Mouse (Mus musculus): ENCODE data around the gene Taf15.

Gene Taf15

DNA sequence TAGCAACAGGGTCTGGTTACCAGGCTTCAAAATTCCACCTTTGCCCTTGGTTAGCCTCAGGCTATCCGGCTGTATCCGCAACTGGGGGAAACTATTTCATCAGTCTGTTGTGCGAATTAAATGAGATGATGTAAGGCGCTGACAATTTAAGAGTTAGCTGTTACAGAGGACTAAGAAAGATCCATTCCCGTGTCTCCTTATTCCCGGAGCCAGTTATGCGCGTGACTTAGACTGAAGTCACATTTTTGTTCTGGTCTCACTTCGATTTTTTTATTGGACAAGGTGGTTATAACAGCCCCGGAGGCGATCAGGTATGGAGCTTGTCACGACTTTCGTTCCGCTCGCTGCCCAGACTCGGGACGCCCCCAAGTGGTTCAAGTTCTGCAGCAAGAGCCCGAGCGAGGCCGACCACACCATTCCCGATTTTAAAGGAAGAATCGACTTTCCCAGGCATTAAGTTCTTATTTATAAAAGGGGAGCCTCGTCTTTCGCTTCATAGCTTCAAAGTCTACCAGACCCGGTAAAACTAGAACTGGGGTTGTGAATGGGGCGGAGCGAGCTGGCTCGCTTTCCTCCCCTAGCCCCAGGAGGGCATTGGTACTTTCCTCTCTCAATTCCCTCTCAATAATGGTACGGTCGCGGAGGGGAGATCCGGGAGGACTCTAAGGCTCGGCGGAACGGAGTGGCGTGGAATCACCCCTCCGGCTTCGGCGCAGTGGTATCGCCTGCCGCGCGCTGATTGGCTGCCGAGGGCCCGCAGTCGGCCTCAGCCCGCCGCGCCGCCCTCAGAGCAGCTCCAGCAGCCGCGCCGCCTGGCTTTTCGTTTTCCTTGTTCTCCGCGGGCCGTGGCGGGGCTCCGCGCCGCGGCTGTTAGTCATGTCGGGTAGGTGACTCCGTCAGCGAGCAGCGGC lies at the start of gene Taf15:
TSS of gene Taf15 (plus strand) at position 763 of the 911 bp plus-strand sequence.
- peak; percentile 99 for DNase-seq (ENCODE audit: inconsistent ontology term)

DNA sequence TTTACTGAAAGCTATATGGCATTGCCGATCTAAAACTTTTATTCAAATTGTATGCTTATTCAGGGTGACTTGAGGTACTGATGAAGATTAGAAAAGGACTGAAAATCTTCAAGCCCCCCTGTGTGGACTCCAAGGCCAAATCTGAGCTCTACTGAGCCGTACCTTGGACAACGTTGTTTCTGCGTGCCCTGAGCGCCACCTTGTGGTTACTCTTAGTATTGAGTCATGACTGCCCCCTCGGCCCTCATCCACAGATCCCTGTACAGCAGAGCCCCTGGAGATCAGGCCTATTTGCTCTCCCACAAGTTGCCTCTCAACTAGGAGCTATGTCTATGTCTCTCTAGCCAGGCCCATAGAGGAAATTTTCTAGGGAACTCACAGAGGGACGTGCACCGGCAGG lies 48.2 kb upstream of the Taf15 start:
- DNase-seq (ENCODE audit: inconsistent ontology term), result peak; percentile 55

DNA sequence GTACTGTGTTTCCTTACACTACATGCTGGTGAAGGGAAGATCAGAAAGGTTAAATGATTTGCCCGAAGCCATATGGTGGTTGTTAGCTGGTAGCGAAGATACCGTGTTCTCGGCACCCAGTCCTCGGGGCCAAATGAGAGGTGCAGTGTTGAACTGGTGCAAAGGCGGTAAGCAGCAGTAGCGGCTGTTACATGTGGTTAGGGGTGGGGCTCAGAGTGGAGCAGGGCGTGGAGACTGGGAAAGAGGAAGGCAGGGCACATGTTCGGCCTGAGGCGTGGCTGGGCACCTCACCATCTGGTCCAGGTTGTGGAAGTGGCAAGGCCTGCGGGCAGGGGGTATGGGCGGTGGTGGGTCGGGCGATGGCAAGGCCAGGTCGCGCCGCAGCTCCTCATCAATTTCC lies 45.9 kb upstream of the Taf15 start:
- no peak for DNase-seq (ENCODE audit: inconsistent ontology term)

DNA sequence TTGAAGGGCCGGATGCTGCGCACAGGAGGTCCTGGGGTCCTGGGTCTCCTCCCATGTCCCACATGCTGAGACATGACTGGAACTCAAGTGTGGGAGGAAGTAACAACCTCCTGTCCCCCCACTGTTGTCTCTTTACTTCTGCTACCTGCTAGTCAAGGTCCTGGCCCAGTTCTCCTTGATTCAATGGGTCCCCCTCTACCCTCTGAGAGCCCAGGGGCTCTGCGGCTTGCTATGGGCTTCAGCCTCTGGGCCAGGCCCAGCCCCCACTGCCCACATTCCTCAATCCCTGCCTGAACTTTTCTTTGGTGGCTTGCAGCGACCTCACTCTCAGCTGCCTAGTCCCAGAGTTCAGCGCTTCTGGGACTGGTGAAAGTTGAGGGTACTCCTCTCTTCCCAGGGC lies 43.5 kb upstream of the Taf15 start, which contains the start of gene Gas2l2:
TSS of gene Gas2l2 (minus strand) at position 101 of the 400 bp plus-strand sequence.
- DNase-seq (ENCODE audit: inconsistent ontology term), result no peak

DNA sequence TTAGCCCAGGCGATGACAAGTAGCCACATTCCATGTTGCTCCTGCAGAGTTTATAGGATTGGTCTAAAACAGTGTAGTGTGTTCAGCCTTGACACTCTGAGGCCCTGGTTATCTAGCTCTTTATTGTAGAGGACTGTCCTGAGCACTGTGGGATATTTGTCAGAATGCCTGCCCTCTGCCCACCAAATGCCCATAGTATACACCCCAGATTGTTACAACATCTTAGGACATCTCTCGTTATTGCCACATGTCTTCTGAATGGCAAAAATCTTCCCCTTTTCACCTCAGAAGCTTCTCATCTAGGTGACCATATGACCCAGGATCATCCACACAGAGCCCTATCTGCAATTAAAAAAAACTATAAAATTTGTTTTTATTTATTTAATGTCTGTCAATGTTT lies 40.4 kb upstream of the Taf15 start:
- no peak for DNase-seq (ENCODE audit: inconsistent ontology term)

DNA sequence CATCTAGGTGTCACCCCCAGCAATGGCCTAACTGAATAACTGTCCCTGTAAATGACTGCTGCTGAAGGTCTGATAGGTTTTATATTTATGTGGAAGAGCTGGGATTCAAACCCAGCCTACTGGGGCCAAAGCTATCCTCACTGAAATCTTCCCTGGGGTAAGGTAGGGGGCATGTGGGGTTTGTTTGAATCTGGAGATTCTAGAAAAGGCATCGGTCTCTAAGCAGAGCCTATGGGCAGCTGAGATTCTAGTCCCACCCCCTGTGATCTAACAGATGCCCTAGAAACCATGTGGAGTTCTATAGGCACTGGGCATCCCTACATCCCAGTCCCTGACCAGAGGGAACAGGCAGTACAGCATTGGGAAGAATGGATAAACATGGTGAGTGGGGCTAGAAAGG lies 35.5 kb upstream of the Taf15 start, which contains the start of gene 1700020L24Rik:
TSS of gene 1700020L24Rik (plus strand) at position 301 of the 400 bp plus-strand sequence.
- no peak for DNase-seq (ENCODE audit: inconsistent ontology term)

DNA sequence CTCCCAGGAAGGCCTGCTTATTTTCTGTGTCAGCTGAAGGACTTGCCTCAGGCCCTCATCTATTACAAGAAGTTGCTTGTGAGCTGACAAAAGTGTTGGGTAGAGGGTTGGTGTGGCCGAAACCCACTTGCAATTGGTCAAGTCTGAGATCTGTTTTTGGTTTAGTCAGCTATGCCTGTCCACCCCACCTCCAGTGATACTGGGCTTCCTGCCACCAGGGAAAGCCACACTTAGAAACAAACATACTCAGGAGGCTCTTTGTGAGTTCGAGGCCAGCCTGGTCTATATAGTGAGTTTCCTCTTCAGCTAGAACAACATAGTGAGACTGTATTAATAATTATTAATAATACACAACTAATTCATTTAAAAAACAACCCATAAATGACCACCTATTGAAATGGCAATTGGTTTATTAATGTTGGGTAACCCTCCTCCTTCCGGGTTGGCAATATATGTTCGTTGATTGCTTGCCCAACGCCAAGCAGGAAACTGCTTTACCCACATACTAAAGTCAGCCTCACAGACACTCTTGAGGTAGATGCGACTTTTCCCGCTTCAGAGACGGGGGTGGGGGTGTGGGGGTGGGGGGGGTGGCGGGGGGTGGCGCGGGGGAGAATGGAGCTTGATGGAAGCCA lies 33.3 kb upstream of the Taf15 start:
- no peak for DNase-seq (ENCODE audit: inconsistent ontology term)

DNA sequence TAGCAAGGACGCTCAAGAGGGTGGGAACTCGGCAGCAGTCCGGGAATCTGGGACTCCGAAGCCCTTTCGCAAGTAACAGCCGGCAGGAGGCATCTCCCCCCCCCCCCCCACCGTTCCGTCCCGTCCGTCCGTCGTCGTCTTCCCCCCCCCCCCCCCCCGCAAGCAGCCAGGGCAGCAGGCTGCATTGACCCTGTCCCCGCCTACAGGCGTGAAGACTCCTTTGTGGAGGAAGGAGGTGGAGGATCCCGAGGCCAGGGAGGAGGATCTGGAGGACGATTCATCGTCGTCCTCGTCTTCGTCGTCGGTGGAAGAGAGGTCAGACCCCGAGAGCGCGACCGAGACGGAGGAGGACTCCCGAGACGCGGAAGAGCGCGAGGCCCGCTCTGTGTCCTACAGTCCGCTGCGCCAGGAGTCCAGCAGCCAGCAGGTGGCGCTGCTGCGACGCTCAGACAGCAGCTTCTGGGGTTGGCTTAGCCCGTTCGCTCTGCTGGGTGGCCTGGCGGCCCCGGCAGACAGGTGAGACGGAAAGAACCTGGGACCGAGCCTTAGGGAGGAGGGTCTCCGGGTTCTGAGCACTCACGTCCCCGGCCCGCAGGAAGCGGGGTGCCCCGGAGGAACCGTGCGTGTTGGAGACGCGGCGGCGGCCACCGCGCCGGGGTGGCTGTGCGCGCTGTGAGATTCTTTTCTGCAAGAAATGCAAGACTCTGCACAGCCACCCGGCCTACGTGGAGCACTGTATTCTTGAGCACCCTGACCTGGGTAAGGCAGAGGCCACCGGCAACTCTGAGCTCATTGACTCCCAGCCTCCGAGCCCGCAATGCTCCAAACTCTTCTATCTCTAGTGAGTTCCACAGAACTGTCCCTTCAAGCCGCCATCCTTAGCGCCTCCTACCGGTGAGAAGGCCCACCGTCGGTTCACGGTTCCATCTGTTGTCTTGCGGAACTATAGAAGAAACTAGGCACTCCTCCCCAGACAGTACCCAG lies 32.5 kb upstream of the Taf15 start:
- DNase-seq (ENCODE audit: inconsistent ontology term), result peak; percentile 88

DNA sequence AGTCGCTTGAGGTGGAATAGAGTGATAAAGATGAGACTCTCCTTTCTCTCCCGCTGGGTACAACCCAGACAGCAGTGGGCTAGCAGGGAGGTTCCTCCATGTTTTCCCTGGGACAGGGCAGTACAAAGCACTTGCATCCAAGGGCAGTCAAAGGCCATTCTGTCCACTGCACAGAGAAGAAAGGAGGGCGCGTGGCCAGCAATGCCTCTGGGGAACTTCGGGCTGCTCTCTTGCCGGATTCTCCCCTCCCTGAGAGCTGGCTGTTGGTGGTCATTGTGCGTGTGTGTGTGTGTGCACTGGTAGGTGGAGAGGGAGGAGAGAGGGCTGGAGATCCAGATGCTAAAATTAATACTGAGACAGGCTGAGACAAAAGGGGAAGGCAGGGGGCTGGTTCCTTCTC lies 31.7 kb upstream of the Taf15 start:
- peak; percentile 40 for DNase-seq (ENCODE audit: inconsistent ontology term)

DNA sequence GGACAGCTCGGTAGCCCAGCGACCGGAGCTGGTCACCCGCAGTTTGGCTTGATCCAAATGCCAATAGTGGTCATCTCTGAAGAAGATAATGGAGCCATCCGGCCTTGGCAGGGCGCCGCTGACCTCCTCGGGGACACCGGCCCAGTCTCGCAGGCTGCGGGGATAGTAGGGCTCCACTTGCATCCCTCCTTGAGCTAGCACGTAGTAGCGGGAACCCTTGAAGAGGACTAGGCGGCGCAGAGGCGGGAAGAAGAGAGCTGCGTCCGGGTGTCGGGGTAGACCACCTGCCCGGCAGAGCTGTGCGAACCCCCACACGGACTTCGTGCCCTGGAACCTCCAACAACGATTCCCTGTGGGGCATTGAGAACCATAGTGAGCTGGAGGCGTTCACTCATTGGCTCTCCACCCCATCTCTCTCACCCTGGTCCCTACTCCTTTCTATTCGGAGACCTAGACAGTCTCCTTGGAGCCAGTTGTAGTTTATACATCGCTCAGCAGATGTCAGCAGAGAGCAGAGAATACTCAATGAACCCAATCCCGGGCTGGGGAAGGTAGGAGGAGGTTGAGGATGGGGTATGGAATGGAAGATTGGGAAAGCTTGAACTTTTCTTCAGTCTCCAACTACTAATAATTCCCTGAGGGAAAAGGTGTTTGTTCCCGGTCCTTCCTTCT lies 30.2 kb upstream of the Taf15 start:
- peak; percentile 71 for DNase-seq (ENCODE audit: inconsistent ontology term)

DNA sequence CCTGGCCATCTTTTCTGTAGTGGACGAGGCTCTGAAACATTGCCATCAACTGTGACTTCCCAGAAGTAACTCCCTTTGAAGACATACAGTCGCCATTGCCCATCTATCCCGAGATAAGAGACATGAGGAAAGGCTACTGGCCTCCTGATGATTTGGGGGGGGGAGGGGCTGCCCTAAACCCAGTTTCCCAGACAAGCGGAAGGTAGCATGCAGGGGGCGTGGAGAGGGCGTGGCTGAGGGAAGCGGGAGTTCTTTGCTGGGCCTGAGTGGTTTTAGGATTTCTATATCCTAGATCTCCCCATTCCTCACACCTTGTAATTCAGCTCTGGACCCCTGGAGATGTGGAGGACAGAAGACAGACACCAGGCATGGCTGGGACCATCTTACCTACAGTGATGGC lies 29.1 kb upstream of the Taf15 start:
- no peak for DNase-seq (ENCODE audit: inconsistent ontology term)

DNA sequence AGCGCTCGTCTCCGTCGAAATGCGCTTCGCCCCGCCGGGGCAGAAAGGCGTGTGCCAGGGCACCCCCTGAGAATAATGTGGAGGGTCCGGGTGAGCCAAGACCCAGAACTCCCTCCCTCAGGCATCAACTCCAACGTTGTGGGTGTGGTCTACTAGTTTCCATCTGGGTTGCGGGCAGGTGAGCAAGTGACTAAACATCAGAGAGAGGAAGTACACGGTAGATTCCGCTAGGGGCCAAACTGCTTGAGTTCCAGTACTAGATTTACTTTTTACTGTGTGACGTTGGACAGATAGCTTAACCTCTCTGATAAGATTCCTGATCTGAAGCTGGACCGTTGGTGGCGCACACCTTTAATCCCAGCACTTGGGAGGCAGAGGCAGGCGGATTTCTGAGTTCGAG lies 27.9 kb upstream of the Taf15 start:
- no peak for DNase-seq (ENCODE audit: inconsistent ontology term)

DNA sequence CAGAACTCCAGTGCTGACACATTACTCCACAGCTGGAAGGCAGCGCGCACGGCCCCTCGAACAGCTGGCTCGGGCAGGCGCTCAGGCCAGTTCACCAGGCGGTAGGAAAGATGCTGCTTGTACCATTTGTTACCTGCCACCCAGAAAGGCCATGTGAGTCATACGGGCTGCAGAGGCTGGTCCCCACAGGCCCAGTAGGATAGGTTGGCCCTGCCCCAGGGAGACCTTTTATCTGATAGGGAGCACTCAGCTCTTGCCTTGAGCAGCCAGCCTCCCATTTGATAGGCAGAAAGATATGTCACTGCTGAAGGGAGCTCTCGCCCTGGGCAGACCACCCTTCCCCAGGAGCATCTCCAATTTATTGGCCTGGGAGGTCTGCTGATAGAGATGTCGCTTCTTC lies 25.3 kb upstream of the Taf15 start:
- DNase-seq (ENCODE audit: inconsistent ontology term), result no peak

DNA sequence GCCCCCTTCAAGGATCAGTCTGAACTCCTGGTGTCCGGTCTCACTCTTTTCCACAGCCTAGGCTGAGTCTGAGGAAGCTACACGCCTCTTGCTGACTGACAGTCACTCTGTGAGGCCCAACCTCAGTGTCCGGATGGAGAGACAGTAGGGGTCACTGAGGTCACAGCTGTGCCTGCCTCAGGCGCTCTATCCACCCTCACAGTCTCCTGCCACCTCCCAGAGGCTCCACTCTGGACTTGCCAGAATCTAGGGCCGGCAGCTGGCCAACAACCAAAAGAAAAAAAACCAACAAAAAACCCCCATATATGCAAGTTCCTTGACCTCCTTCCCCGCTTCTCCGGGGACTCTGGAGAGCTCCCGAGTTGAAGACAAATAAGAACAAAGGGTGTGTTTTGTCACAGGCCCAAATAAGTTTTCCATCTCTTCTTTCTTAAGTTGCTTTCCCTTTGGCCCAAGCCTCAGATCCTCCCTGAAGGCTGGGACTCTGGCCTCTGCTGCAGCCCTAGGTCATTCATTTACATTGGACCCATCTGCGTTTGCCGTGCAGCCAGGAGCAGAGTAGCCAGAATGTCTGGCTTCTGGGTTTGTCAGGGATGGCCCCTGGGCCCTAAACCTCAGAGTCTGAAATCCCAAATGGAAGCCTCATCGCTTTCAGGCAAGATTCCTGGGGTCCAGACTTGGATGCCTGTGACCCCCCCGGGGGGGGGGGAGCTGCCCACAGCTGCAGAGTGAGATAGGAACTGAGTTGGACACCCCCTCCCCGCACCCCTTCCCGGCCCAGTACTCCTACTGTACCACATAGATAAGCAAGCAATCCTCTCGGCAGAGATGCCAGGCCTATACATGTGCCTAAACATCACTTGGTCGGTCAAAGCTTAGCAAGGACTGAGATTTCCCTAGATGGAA lies 24.6 kb upstream of the Taf15 start:
- DNase-seq (ENCODE audit: inconsistent ontology term), result peak; percentile 44

DNA sequence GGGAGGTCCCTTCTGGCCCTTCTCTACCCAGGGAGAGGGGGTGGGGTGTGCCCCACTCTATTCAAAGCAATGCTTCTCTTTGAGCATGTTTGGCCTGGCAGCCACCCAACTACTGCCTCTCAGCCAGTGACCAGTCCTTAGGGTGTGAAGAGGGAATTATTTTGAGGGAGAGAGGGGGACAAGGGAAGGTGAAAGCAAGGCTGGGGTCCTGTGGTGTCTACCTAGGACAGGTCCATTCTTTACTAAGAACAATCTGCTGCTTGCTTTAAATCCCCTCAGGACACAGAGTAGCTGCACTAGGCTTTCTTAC lies 24.0 kb upstream of the Taf15 start:
- no peak for DNase-seq (ENCODE audit: inconsistent ontology term)

DNA sequence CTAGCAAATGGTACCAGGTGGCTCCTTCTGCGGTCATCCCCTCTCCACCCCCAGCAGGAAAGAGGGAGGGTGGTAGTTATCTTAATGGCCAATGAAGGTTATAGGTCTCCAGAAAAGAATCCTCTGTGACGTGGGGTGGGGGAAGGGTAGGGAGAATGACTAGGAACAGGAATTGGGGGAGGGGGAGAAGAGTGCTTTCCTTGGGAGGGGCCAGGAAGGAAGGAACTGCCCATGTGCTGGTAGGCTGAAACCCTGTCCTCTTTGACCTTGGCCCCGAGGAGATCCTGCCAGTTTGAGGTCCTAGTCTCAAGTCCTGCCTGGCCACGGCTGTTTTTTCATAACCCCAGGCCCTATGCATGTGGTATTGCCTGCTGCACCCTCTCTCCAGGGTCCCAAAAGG lies 23.6 kb upstream of the Taf15 start:
- no peak for DNase-seq (ENCODE audit: inconsistent ontology term)

DNA sequence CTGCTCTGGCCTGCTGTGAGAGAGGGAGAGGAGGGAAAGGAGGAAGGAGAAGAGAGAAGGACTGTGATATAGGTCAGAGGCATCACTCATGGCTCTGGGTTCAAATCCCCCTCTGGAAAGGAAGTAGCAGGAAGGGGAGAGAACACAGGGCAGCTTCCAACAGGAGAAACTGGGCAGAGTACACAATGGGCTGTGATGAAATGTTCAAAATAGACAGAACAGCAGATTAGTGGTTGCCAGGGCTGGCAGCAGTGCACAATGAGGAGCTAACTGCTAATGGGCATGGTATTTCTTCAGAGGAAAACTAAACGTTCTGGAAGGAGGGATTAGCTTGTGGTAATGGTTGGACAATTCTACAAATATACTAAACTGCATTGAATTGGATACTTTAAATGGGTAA lies 22.3 kb upstream of the Taf15 start:
- DNase-seq (ENCODE audit: inconsistent ontology term), result no peak

DNA sequence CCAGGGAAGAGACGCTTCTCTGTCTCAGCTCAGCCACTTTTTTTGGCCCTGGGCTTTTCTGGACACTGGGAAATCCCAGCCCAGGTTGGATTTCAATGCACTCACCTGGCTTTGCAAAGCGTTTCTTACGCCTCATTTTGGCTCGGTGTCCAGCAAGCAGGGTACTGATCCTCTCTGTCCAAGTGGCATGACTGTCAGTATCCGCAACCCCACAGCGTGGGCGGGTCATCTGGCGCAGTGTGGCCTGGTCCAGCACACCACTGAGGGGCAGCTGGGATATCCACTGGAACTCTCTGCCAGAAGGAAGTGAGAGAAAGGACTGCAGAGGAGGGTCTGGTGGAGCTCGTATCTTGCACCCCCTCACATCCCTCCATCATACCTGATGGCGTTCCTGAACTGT lies 21.6 kb upstream of the Taf15 start:
- DNase-seq (ENCODE audit: inconsistent ontology term), result no peak

DNA sequence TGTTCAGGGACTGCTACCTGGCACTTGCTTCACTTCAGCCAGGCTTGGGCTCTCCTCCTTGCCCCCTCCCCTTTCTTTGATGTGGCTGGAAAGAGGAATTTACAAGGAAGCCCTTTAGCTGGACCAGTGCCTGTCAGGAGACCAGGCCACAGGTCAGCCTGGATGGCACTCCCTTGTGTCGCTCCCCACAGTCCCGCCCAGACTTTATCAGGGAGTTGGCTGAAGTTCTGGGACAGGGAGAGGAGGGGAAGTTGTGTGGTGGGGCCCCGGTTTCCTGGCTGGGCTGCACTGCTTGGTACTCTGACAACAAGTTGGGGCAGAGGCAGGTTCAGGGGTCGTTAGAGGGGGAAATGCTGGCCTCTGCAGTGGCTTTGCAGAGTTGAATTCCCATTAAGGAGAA lies 18.3 kb upstream of the Taf15 start:
- no peak for DNase-seq (ENCODE audit: inconsistent ontology term)

DNA sequence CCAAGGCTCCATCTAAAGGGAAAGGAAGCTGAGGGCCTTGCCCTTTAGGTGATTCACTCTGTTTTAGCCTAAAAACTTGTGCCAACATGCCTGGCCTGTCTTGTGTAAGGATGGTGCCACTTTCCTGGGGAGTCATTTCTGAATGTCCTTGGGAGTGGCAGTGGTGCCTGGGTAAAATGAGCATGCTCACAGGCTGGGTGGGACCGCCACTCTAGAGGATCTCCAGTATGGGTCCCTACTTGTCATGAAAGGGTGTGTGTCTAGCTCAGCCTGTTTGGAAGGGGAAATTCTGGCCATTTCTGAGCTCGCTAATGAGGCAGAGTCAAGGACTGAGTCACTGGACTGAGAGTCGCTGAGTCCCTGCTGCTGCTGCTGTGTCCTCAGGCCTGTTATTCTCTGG lies 17.3 kb upstream of the Taf15 start:
- DNase-seq (ENCODE audit: inconsistent ontology term), result peak; percentile 67

Data from Muller cell, postnatal 12 days (primary cell).